Comparison of ENCODE assay signal across 8 mouse cellular contexts in the genomic region with DNA sequence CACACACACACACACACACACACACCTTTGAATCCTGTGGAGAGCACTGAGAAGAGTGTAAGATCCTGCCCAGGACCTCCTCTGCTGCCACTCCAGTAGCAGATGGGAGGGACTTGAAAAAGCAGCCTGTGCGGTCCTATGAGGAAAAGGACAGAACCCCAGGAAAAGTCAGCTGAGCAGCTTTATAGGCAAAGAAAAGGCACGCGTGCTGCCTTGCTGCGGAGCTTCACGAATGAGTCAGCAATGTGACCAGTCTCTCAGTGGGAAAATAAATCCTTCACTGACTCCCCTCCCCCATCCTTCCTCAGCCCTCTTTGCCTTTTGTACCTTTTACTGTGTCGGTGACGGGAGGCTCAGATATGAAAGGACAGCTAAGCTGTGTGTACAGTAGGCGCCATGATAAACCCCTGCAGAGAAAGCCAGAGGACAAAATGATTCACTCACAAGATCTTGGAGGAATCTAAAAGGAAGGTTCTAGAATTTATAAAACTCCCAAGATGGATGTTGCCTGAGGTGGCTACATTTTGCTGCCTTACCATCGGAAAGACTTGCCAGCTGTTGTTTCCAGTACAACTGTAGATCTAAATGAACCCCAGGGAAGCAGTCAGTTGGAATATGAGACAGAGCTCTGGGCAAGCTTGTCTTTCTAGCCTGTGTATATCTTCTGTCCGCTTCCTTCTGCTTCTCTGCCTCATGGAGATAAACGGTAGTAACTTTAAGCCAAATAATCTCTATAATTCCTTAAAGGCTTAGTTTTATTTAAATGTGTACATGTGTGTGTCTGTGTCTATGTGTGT. TPM values are rescaled to one million over a fixed set of nuclear protein-coding genes. Genes with fewer than 3 reads are reported as not detected.
A peak's percentile ranks its signal among the peaks of the same experiment; 100 is the strongest.
DNase-seq lines count a peak whose midpoint lies in the region; ATAC-seq and TF ChIP-seq lines count a peak whose summit lies in the region.
"Had no signal": no experiment of that assay in that cellular context is flagged by ENCODE, and none has a peak within 500 bp of the region (broad histone marks: within the 10 kb centered on the region; RNA-seq: fewer than 3 reads in every experiment).

No protein-coding gene starts in this region.

- no peak for TF ChIP-seq POLR2A in brain, embryonic 14.5 days (IDR thresholded peaks at IDR 0.05; ENCODE audit: borderline replicate concordance, extremely low read depth, insufficient read depth, insufficient read length, poor library complexity, severe bottlenecking)

- H3K4me1 ChIP-seq in hindbrain, embryonic 13.5 days (replicated peaks), result peaks cover 14% of the 10 kb centered on the region
- H3K4me1 ChIP-seq in hindbrain, embryonic 10.5 days (replicated peaks), result peaks cover 8% of the 10 kb centered on the region; the same call in 1 of the 2 replicates
- H3K4me1 ChIP-seq in intestine, postnatal 0 days (replicated peaks; ENCODE audit: control insufficient read depth, insufficient read depth, low read length), result no peaks in the 10 kb centered on the region
- no peaks in the 10 kb centered on the region for H3K4me1 ChIP-seq in midbrain, postnatal 0 days (ENCODE audit: insufficient read depth, low read length)

- H3K9ac ChIP-seq in hindbrain, embryonic 13.5 days, result no peak overlapping the region
- H3K9ac ChIP-seq in intestine, postnatal 0 days (ENCODE audit: low read depth, low read length), result no peak overlapping the region
- no peak overlapping the region for H3K9ac ChIP-seq in midbrain, postnatal 0 days (replicated peaks; ENCODE audit: low read length, poor library complexity, severe bottlenecking)

- no peak overlapping the region for H3K4me3 ChIP-seq in hindbrain, embryonic 13.5 days
- no peak overlapping the region for H3K4me3 ChIP-seq in hindbrain, embryonic 10.5 days
- no peak overlapping the region for H3K4me3 ChIP-seq in intestine, postnatal 0 days (ENCODE audit: low read depth, low read length)
- H3K4me3 ChIP-seq in midbrain, postnatal 0 days (ENCODE audit: low read depth, low read length), result no peak overlapping the region

- no peaks in the 10 kb centered on the region for H3K27me3 ChIP-seq in hindbrain, embryonic 13.5 days
- H3K27me3 ChIP-seq in hindbrain, embryonic 10.5 days (ENCODE audit: insufficient read depth, poor library complexity, severe bottlenecking), result no peaks in the 10 kb centered on the region
- H3K27me3 ChIP-seq in intestine, postnatal 0 days (replicated peaks; ENCODE audit: control insufficient read depth, insufficient read depth, low read length), result no peaks in the 10 kb centered on the region
- no peaks in the 10 kb centered on the region for H3K27me3 ChIP-seq in midbrain, postnatal 0 days (ENCODE audit: insufficient read depth, low read length)

- H3K27ac ChIP-seq in hindbrain, embryonic 13.5 days, result peak overlapping the region; percentile 48; the same call in 1 of the 2 replicates
- H3K27ac ChIP-seq in hindbrain, embryonic 10.5 days, result no peak overlapping the region
- H3K27ac ChIP-seq in intestine, postnatal 0 days (ENCODE audit: low read depth, low read length), result no peak overlapping the region
- no peak overlapping the region for H3K27ac ChIP-seq in midbrain, postnatal 0 days (ENCODE audit: low read depth, low read length)

- no peak for DNase-seq in hindbrain, embryonic 10.5 days (ENCODE audit: low spot score)
- peak; percentile 58 for DNase-seq in brain, embryonic 14.5 days (ENCODE audit: low read depth)
- peak; percentile 18 for DNase-seq in midbrain, postnatal 0 days (ENCODE audit: low spot score)
- no peak for DNase-seq in right cerebral cortex, postnatal 4 days
- no peak for DNase-seq in cerebellum, adult 18-20 months
- DNase-seq: heart, postnatal 14 days had no signal

- WGBS in hindbrain, embryonic 13.5 days, result 65% methylated on average over 11 of the region's 11 CpGs
- 84% methylated on average over 11 of the region's 11 CpGs for WGBS in hindbrain, embryonic 10.5 days
- 39% methylated on average over 11 of the region's 11 CpGs for WGBS in intestine, postnatal 0 days
- 46% methylated on average over 11 of the region's 11 CpGs for WGBS in midbrain, postnatal 0 days

- TF ChIP-seq CTCF in brain, embryonic 14.5 days (IDR thresholded peaks at IDR 0.05; ENCODE audit: borderline replicate concordance, extremely low read depth, insufficient read depth, insufficient read length), result no peak
- TF ChIP-seq CTCF in intestine, postnatal 0 days (IDR thresholded peaks at IDR 0.05; ENCODE audit: low read depth), result no peak
- no peak for TF ChIP-seq CTCF in midbrain, postnatal 0 days (IDR thresholded peaks at IDR 0.05)

- H3K9me3 ChIP-seq in hindbrain, embryonic 13.5 days, result no peaks in the 10 kb centered on the region
- H3K9me3 ChIP-seq in hindbrain, embryonic 10.5 days, result peaks cover 2% of the 10 kb centered on the region; the same call in 1 of the 2 replicates
- H3K9me3 ChIP-seq in intestine, postnatal 0 days (ENCODE audit: control insufficient read depth), result no peaks in the 10 kb centered on the region
- H3K9me3 ChIP-seq in midbrain, postnatal 0 days (ENCODE audit: low read length), result no peaks in the 10 kb centered on the region

- H3K36me3 ChIP-seq in hindbrain, embryonic 13.5 days, result peaks cover 82% of the 10 kb centered on the region
- H3K36me3 ChIP-seq in hindbrain, embryonic 10.5 days, result peaks cover 91% of the 10 kb centered on the region
- H3K36me3 ChIP-seq in intestine, postnatal 0 days (ENCODE audit: control insufficient read depth, insufficient read depth), result peaks cover 26% of the 10 kb centered on the region
- H3K36me3 ChIP-seq in midbrain, postnatal 0 days (ENCODE audit: insufficient read depth, low read length), result peaks cover 47% of the 10 kb centered on the region

- ATAC-seq in hindbrain, embryonic 13.5 days (ENCODE audit: low FRiP score), result 0 out of 2 replicates have a peak, but pooled peaks have one; percentile 43
- peak; percentile 73 for ATAC-seq in intestine, postnatal 0 days
- no peak for ATAC-seq in midbrain, postnatal 0 days (ENCODE audit: low FRiP score)

- H3K4me2 ChIP-seq in hindbrain, embryonic 13.5 days, result no peak overlapping the region
- peak overlapping the region; percentile 1 for H3K4me2 ChIP-seq in intestine, postnatal 0 days (replicated peaks; ENCODE audit: low read depth)
- H3K4me2 ChIP-seq in midbrain, postnatal 0 days (ENCODE audit: low read depth, low read length, poor library complexity, severe bottlenecking), result no peak overlapping the region

RNA-seq across cellular contexts. Expression of gene Znhit6, which starts 26.6 kb away (rescaled TPM):
- polyA plus RNA-seq in hindbrain, embryonic 13.5 days (2015; fragmentation: Nextera tagmentation; extraction: Ambion mirVana), result 34.6 and 40.1 TPM in 2 replicates
- polyA plus RNA-seq in hindbrain, embryonic 10.5 days (2016; fragmentation: Nextera tagmentation; extraction: Ambion mirVana), result 32.7 and 43.3 TPM in 2 replicates
- polyA plus RNA-seq in brain, embryonic 14.5 days (2012; rRNA removed), result 14.5 and 20.9 TPM in 2 replicates
- polyA plus RNA-seq in intestine, postnatal 0 days (2015; fragmentation: Nextera tagmentation; extraction: Ambion mirVana), result 13.1 and 15.9 TPM in 2 replicates
- total RNA-seq in midbrain, postnatal 0 days (2014; rRNA removed), result 8.1 and 12.0 TPM in 2 replicates
- polyA plus RNA-seq in midbrain, postnatal 0 days (2015; fragmentation: Nextera tagmentation; extraction: Ambion mirVana), result 34.6 and 36.6 TPM in 2 replicates

RNA-seq across cellular contexts. Expression of gene Ccn1, which starts 47.2 kb away (rescaled TPM):
- polyA plus RNA-seq in hindbrain, embryonic 13.5 days (2015; fragmentation: Nextera tagmentation; extraction: Ambion mirVana), result 10.1 and 11.2 TPM in 2 replicates
- polyA plus RNA-seq in hindbrain, embryonic 10.5 days (2016; fragmentation: Nextera tagmentation; extraction: Ambion mirVana), result 42.9 and 43.4 TPM in 2 replicates
- polyA plus RNA-seq in brain, embryonic 14.5 days (2012; rRNA removed), result 12.9 and 17.3 TPM in 2 replicates
- polyA plus RNA-seq in intestine, postnatal 0 days (2015; fragmentation: Nextera tagmentation; extraction: Ambion mirVana), result 33.1 and 37.0 TPM in 2 replicates
- total RNA-seq in midbrain, postnatal 0 days (2014; rRNA removed), result 3.8 and 4.9 TPM in 2 replicates
- 5.3 and 5.6 TPM in 2 replicates for polyA plus RNA-seq in midbrain, postnatal 0 days (2015; fragmentation: Nextera tagmentation; extraction: Ambion mirVana)

Comparison
In these comparisons a context has a peak if more than half of its experiments do, and no peak if none do; other contexts are left out.
1. DNase-seq: peak in brain, embryonic 14.5 days (single experiment) and midbrain, postnatal 0 days (single experiment); none in hindbrain, embryonic 10.5 days (single experiment), right cerebral cortex, postnatal 4 days (single experiment) and cerebellum, adult 18-20 months (0 of 2).